Mouse (Mus musculus) hindbrain, embryonic 15.5 days (tissue): Measurements from ENCODE around the gene Farp2. TPM values are rescaled to one million over a fixed set of nuclear protein-coding genes. Genes with fewer than 3 reads are reported as not detected.

Experiments used
- polyA plus RNA-seq: library from polyadenylated mRNA; unstranded; fragments of >200 nt; fragmentation: Nextera tagmentation; extraction: Ambion mirVana; gene quantifications from 2 replicates; pipeline ENCODE4 v1.2.1, GENCODE M21; 2015

The Farp2 gene
- polyA plus RNA-seq, 1 experiment from 2014 or later = 5.1 TPM

Other genes with a start within 250 kb of the Farp2 start
- gene Mterf4, start 206.2 kb upstream of the Farp2 start, polyA plus RNA-seq = 33.6 and 35.4 TPM in 2 replicates
- gene Ppp1r7, start 169.2 kb upstream of the Farp2 start, polyA plus RNA-seq = 50.6 and 54.9 TPM in 2 replicates
- gene Pask, start 168.6 kb upstream of the Farp2 start, polyA plus RNA-seq = 6.5 and 7.2 TPM in 2 replicates
- 0.88 and 1.2 TPM in 2 replicates for gene Ano7, start 138.1 kb upstream of the Farp2 start, polyA plus RNA-seq
- 66.9 and 82.4 TPM in 2 replicates for gene Hdlbp, start 33.3 kb upstream of the Farp2 start, polyA plus RNA-seq
- 326 and 365 TPM in 2 replicates for gene Stk25, start 146.6 kb downstream of the Farp2 start, polyA plus RNA-seq
- 93.1 and 108 TPM in 2 replicates for gene Bok, start 173.6 kb downstream of the Farp2 start, polyA plus RNA-seq
- 84.5 and 100 TPM in 2 replicates for gene Atg4b, start 239.4 kb downstream of the Farp2 start, polyA plus RNA-seq
- gene Thap4, start 242.8 kb downstream of the Farp2 start, polyA plus RNA-seq = 43.8 and 50.9 TPM in 2 replicates